Mouse (Mus musculus): ENCODE results near the gene Gins3. TPM values are rescaled to one million over a fixed set of nuclear protein-coding genes. Genes with fewer than 3 reads are reported as not detected.
A peak's percentile ranks its signal among the peaks of the same experiment; 100 is the strongest.

Gins3 gene
- polyA plus RNA-seq, 1 experiment from 2014 or later, result 18.6 TPM

DNA sequence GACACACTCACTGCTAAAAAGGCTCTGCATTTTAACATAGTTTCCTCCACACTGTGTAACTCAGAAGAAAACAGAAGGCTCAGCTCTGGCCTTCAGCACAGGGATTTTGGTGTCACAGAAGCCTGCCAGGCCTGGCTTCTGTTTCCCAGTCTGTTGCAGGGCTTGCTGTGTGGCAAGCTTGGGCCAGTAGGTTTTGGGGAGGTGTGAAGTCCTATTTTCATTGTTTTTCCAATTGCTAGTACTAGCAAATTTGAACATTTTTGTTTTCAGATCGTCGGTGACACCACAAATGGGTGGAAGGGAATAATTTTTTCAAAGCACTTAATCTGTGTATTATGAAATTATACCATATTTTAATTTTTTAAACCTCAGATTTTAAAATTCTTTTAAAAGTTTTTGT lies 13.2 kb upstream of the Gins3 start:
- H3K9me3 ChIP-seq (ENCODE audit: control insufficient read depth, low read length), result no peaks in the 10 kb centered on the region
- H3K27ac ChIP-seq (ENCODE audit: low read depth), result no peak overlapping the region
- no peaks in the 10 kb centered on the region for H3K36me3 ChIP-seq (ENCODE audit: control insufficient read depth, insufficient read depth, low read length)
- ATAC-seq (replicated peaks; ENCODE audit: low FRiP score, low TSS enrichment, low read depth) (no peak), DNase-seq (ENCODE audit: low spot score) (no peak)
- 94% methylated on average over 2 of the region's 2 CpGs for WGBS
- H3K4me3 ChIP-seq (ENCODE audit: low read depth, low read length), result no peak overlapping the region
- H3K9ac ChIP-seq (ENCODE audit: low read length), result no peak overlapping the region
- H3K4me1 ChIP-seq (replicated peaks; ENCODE audit: control insufficient read depth, insufficient read depth, low read length), result no peaks in the 10 kb centered on the region
- H3K4me2 ChIP-seq (ENCODE audit: low read length), result no peak overlapping the region
- no peaks in the 10 kb centered on the region for H3K27me3 ChIP-seq (replicated peaks; ENCODE audit: control insufficient read depth, insufficient read depth, low read length)

DNA sequence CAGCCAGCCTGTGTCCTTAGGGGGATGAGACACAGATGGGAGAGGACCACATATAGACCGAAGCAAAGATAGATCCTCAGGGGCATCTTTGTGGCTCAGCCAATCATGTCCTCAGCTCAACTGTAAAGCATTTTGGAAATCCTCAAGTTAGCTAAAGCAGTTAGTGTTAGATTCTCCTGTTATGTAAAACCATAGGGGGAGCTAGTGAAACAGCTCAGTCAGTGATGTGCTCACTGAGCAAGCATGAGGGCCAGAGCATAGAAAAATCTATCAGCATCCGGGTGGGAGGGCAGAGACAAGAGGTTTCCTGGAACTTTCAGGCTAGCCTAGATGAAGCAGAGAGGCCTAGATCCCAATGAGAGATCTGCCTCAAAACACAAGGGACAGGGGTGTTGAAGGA lies 8.4 kb upstream of the Gins3 start:
- H3K4me1 ChIP-seq (replicated peaks; ENCODE audit: control insufficient read depth, insufficient read depth, low read length), result no peaks in the 10 kb centered on the region
- H3K36me3 ChIP-seq (ENCODE audit: control insufficient read depth, insufficient read depth, low read length), result no peaks in the 10 kb centered on the region
- no peak overlapping the region for H3K4me3 ChIP-seq (ENCODE audit: low read depth, low read length)
- 80% methylated on average over 2 of the region's 2 CpGs for WGBS
- no peaks in the 10 kb centered on the region for H3K9me3 ChIP-seq (ENCODE audit: control insufficient read depth, low read length)
- no peaks in the 10 kb centered on the region for H3K27me3 ChIP-seq (replicated peaks; ENCODE audit: control insufficient read depth, insufficient read depth, low read length)
- H3K4me2 ChIP-seq (ENCODE audit: low read length), result no peak overlapping the region
- ATAC-seq (replicated peaks; ENCODE audit: low FRiP score, low TSS enrichment, low read depth) (no peak), DNase-seq (ENCODE audit: low spot score) (no peak)
- no peak overlapping the region for H3K9ac ChIP-seq (ENCODE audit: low read length)
- no peak overlapping the region for H3K27ac ChIP-seq (ENCODE audit: low read depth)

DNA sequence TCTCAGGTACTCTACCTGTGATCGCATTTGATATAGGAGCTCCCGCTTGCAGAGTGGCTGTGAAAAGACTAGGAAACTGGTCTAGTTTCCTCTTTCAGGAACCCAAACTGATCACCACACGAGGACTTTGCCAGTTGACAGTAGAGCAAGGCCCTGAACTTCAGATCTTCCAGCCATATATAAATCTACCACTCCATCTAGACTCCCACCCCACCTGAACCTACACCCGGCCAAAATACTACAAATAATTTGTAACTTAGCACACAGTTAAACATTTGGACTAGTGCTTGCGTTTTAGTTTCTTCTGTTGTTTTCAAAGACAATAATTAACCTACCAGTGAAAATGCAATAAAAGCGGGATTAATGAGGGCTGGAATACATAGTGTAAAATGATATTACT lies 413 bp upstream of the Gins3 start:
- H3K27ac ChIP-seq (ENCODE audit: low read depth), result no peak overlapping the region
- H3K36me3 ChIP-seq (ENCODE audit: control insufficient read depth, insufficient read depth, low read length), result no peaks in the 10 kb centered on the region
- H3K4me1 ChIP-seq (replicated peaks; ENCODE audit: control insufficient read depth, insufficient read depth, low read length), result 0 out of 2 replicates have a peak, but pooled peaks cover 5% of the 10 kb centered on the region
- WGBS, result 82% methylated on average over 6 of the region's 6 CpGs
- peak overlapping the region; percentile 90 for H3K4me2 ChIP-seq (ENCODE audit: low read length)
- H3K4me3 ChIP-seq (ENCODE audit: low read depth, low read length), result peak overlapping the region; percentile 91
- H3K27me3 ChIP-seq (replicated peaks; ENCODE audit: control insufficient read depth, insufficient read depth, low read length), result no peaks in the 10 kb centered on the region
- no peaks in the 10 kb centered on the region for H3K9me3 ChIP-seq (ENCODE audit: control insufficient read depth, low read length)
- no peak overlapping the region for H3K9ac ChIP-seq (ENCODE audit: low read length)
- ATAC-seq (replicated peaks; ENCODE audit: low FRiP score, low TSS enrichment, low read depth) (0 out of 2 replicates have a peak, but pooled peaks have one; percentile 24), DNase-seq (ENCODE audit: low spot score) (no peak)

DNA sequence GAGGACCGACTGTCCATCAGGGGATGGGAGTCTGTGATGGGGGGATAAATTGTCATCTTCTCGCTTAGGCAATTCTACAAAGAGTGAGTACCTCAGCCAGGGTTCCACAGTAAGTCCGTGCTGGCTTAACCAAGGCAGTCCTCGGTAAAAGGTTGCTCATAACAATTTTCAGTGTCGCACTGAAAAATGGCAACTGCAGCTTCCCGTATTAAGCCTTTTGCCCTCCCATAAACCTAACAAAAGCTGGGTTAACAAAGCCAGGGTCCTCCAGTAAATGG lies 749 bp downstream of the Gins3 start:
- Histone ChIP-seq H3K36me3 (ENCODE audit: control insufficient read depth, insufficient read depth, low read length) (no peaks in the 10 kb centered on the region), H3K27ac (ENCODE audit: low read depth) (no peak overlapping the region), H3K9ac (ENCODE audit: low read length) (peak overlapping the region; percentile 70), H3K4me1 (replicated peaks; ENCODE audit: control insufficient read depth, insufficient read depth, low read length) (0 out of 2 replicates have a peak, but pooled peaks cover 5% of the 10 kb centered on the region), H3K4me3 (ENCODE audit: low read depth, low read length) (peak overlapping the region; percentile 91), H3K4me2 (ENCODE audit: low read length) (peak overlapping the region; percentile 90), H3K27me3 (replicated peaks; ENCODE audit: control insufficient read depth, insufficient read depth, low read length) (no peaks in the 10 kb centered on the region), H3K9me3 (ENCODE audit: control insufficient read depth, low read length) (no peaks in the 10 kb centered on the region)
- no peak for DNase-seq (ENCODE audit: low spot score)
- under 1% methylated on average over 6 of the region's 6 CpGs for WGBS
- ATAC-seq (replicated peaks; ENCODE audit: low FRiP score, low TSS enrichment, low read depth), result no peak

DNA sequence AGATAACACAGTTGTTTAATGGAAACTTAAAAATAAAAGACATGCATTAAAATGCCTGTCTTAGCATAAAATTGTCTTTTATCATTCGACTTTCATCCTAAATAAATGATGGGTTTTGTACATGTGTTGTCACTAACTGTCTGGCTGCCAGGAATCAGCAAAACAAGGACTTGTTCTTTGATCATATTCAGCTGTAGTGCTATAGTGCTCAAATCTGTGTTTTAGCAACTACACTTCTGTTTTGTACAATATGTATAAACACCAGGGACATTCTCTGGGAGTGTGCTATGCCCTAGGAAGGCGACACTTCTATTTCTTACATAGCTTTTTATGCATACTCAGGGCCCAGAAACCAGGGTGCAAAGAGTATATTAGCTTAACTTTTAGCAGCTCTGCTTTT lies 11.7 kb downstream of the Gins3 start:
- Histone ChIP-seq H3K4me3 (ENCODE audit: low read depth, low read length) (no peak overlapping the region), H3K27me3 (replicated peaks; ENCODE audit: control insufficient read depth, insufficient read depth, low read length) (no peaks in the 10 kb centered on the region), H3K27ac (ENCODE audit: low read depth) (no peak overlapping the region), H3K36me3 (ENCODE audit: control insufficient read depth, insufficient read depth, low read length) (peaks cover 15% of the 10 kb centered on the region), H3K4me2 (ENCODE audit: low read length) (no peak overlapping the region), H3K9me3 (ENCODE audit: control insufficient read depth, low read length) (no peaks in the 10 kb centered on the region), H3K9ac (ENCODE audit: low read length) (no peak overlapping the region), H3K4me1 (replicated peaks; ENCODE audit: control insufficient read depth, insufficient read depth, low read length) (no peaks in the 10 kb centered on the region)
- WGBS, result 87% methylated on average over 2 of the region's 2 CpGs
- ATAC-seq (replicated peaks; ENCODE audit: low FRiP score, low TSS enrichment, low read depth), result no peak
- DNase-seq (ENCODE audit: low spot score), result no peak

DNA sequence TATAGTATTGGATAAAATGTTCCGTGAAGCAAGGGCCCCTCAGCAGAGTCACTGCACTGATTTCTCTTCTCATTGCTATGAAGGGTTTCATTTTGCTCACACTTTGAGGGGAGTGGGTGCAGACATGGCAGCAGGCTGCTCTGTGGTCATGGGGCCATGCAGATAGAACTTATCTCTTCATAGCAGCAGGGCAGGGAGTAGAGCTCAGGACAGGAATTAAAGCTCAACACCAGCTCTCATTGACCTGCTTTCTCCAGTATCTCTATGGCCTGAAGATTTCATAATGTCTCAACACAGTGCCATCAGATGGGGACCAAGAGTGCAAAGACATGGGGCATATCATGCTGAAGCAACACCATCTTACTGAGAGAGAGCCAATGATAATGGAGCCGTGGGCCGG lies 15.0 kb downstream of the Gins3 start:
- no peak overlapping the region for H3K4me2 ChIP-seq (ENCODE audit: low read length)
- 89% methylated on average over 3 of the region's 3 CpGs for WGBS
- DNase-seq (ENCODE audit: low spot score) (no peak), ATAC-seq (replicated peaks; ENCODE audit: low FRiP score, low TSS enrichment, low read depth) (no peak)
- H3K4me3 ChIP-seq (ENCODE audit: low read depth, low read length), result no peak overlapping the region
- H3K4me1 ChIP-seq (replicated peaks; ENCODE audit: control insufficient read depth, insufficient read depth, low read length), result no peaks in the 10 kb centered on the region
- H3K9me3 ChIP-seq (ENCODE audit: control insufficient read depth, low read length), result no peaks in the 10 kb centered on the region
- H3K27ac ChIP-seq (ENCODE audit: low read depth), result no peak overlapping the region
- no peak overlapping the region for H3K9ac ChIP-seq (ENCODE audit: low read length)
- no peaks in the 10 kb centered on the region for H3K27me3 ChIP-seq (replicated peaks; ENCODE audit: control insufficient read depth, insufficient read depth, low read length)
- H3K36me3 ChIP-seq (ENCODE audit: control insufficient read depth, insufficient read depth, low read length), result peaks cover 6% of the 10 kb centered on the region

DNA sequence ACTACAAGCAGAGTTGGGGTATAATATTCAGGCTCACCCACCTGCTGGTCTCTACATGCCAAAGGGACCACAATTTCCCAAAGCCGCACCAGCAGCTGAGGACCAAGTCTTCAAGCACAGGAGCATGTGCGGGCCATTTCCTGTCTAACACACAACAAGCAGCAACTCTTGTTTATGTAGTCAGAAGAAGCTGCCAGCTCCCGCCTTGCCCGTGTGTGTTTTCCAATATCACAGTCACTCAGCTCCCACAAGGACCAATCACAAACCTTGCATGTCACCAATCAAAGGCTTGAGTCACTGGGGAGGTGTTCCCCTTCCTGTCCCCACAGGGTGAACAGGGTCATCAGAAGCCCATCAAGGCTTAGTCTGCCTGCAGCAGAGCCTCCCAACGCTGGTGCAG lies 20.1 kb downstream of the Gins3 start:
- ATAC-seq (replicated peaks; ENCODE audit: low FRiP score, low TSS enrichment, low read depth) (no peak), DNase-seq (ENCODE audit: low spot score) (no peak)
- Histone ChIP-seq H3K36me3 (ENCODE audit: control insufficient read depth, insufficient read depth, low read length) (no peaks in the 10 kb centered on the region), H3K4me3 (ENCODE audit: low read depth, low read length) (no peak overlapping the region), H3K9ac (ENCODE audit: low read length) (no peak overlapping the region), H3K4me2 (ENCODE audit: low read length) (no peak overlapping the region), H3K27me3 (replicated peaks; ENCODE audit: control insufficient read depth, insufficient read depth, low read length) (no peaks in the 10 kb centered on the region), H3K27ac (ENCODE audit: low read depth) (no peak overlapping the region), H3K9me3 (ENCODE audit: control insufficient read depth, low read length) (no peaks in the 10 kb centered on the region), H3K4me1 (replicated peaks; ENCODE audit: control insufficient read depth, insufficient read depth, low read length) (no peaks in the 10 kb centered on the region)
- WGBS, result 63% methylated on average over 5 of the region's 5 CpGs

DNA sequence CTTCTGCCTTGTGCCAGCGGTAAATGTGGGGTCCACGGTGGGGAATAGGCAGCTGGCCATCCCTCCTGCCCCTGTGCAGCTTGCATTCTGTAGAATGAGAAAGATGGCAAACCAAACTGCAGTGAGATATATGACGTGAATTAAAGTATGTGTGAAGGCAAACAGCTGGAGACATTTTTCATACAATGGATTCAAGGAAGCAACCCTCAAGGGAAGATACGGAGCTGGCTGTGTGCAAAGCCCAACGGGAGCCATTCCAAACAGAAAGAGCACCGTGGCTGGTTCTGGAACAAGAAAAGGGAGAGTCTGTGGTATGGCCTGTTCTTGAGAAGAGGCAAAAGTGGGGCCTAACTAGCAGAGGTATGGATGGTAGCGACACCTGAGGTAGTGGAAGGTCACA lies 22.6 kb downstream of the Gins3 start:
- Histone ChIP-seq H3K4me3 (ENCODE audit: low read depth, low read length) (no peak overlapping the region), H3K36me3 (ENCODE audit: control insufficient read depth, insufficient read depth, low read length) (no peaks in the 10 kb centered on the region), H3K4me1 (replicated peaks; ENCODE audit: control insufficient read depth, insufficient read depth, low read length) (no peaks in the 10 kb centered on the region), H3K9me3 (ENCODE audit: control insufficient read depth, low read length) (no peaks in the 10 kb centered on the region), H3K9ac (ENCODE audit: low read length) (no peak overlapping the region), H3K27me3 (replicated peaks; ENCODE audit: control insufficient read depth, insufficient read depth, low read length) (no peaks in the 10 kb centered on the region), H3K27ac (ENCODE audit: low read depth) (no peak overlapping the region), H3K4me2 (ENCODE audit: low read length) (no peak overlapping the region)
- ATAC-seq (replicated peaks; ENCODE audit: low FRiP score, low TSS enrichment, low read depth), result no peak
- DNase-seq (ENCODE audit: low spot score), result no peak
- 58% methylated on average over 7 of the region's 7 CpGs for WGBS

DNA sequence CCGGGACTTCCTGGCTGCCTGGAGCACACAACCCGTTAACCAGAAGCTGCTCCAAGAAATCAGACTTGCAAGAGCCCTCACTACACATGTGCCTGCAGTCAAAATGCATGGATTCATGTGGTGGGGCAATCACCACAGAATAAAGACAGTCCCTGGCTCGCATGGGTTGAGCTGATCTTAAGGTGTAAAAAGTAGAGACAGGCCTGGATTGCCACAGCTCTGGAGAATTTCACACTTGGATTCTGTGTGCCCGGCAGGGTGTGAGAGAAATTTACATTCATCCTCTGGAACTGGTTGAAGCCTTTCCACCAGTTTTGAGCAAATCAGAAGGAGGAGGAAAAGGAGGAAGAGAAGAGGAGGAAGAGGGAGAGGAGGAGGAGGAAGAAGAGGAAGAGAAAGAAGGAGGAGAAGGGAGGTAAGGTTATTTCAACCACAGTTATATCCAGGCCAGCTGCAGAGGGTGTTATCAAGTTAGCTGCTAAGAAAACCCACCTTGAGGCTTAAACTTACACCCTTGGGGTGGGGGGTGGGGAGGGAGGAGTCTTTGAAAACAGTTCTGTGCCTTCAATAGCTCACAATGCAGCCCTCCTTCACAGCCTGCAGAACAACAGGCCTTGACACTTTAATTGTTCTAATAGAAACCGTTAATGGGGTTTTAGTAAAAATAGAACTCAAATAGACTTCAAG lies 23.2 kb downstream of the Gins3 start:
- Histone ChIP-seq H3K4me3 (ENCODE audit: low read depth, low read length) (no peak overlapping the region), H3K27ac (ENCODE audit: low read depth) (no peak overlapping the region), H3K9ac (ENCODE audit: low read length) (no peak overlapping the region), H3K36me3 (ENCODE audit: control insufficient read depth, insufficient read depth, low read length) (no peaks in the 10 kb centered on the region), H3K4me1 (replicated peaks; ENCODE audit: control insufficient read depth, insufficient read depth, low read length) (no peaks in the 10 kb centered on the region), H3K9me3 (ENCODE audit: control insufficient read depth, low read length) (no peaks in the 10 kb centered on the region), H3K27me3 (replicated peaks; ENCODE audit: control insufficient read depth, insufficient read depth, low read length) (no peaks in the 10 kb centered on the region), H3K4me2 (ENCODE audit: low read length) (no peak overlapping the region)
- DNase-seq (ENCODE audit: low spot score) (no peak), ATAC-seq (replicated peaks; ENCODE audit: low FRiP score, low TSS enrichment, low read depth) (no peak)
- WGBS, result 41% methylated on average over 5 of the region's 5 CpGs

Measured in intestine, embryonic 14.5 days (tissue).